Mouse (Mus musculus) thymus, postnatal 25 days (tissue): ENCODE results near the gene Pxmp2.
A peak's percentile ranks its signal among the peaks of the same experiment; 100 is the strongest.

Experiments used
- DNase-seq: peaks from one replicate; pipeline ENCODE4 v3.0.0; 2022

Pxmp2 gene

DNA sequence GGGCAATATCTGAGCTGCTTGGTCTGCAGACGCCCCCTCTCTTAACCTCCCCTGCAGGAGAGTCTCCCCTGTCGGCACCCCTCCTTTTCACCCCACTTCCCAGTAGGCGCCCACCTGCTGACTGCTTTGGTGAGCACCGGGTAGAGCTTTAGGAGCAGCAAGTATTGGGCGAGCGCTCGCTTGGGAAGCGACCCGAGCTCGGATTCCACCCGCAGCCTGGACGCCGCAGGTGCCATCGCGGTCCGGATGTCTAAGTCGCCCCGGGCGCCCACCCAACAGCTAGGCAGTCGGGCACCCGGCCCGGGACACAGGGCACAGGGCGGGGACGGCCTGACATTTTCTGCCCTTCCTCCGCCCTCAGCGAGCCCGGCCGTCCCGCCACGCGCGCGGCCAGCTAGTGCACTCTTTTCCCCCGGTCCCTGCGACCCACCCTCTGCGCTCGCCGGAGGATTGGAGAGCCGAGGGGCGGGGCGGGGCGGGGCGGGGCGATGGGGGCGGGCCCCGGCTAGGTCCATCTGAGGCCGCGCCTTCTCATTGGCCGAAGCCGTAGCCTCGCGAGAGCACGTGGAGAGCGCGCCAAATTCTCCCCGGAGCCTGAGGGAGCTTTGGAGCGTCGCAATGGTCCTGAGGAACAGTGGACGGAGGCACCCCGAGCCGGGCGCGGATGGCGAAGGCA, at the start of gene Pxmp2, which contains the start of gene Pole:
Gene Pxmp2, minus strand, starts transcription at position 417 of the 676 bp plus-strand sequence.
Gene Pole, plus strand, starts transcription at position 537 of the 676 bp plus-strand sequence.
- DNase-seq, result peak; percentile 85

- no peak for DNase-seq
Measured at GRCm38 (mm10) chr5:110330508-110330907, 44.5 kb upstream of the Pxmp2 start.

DNA sequence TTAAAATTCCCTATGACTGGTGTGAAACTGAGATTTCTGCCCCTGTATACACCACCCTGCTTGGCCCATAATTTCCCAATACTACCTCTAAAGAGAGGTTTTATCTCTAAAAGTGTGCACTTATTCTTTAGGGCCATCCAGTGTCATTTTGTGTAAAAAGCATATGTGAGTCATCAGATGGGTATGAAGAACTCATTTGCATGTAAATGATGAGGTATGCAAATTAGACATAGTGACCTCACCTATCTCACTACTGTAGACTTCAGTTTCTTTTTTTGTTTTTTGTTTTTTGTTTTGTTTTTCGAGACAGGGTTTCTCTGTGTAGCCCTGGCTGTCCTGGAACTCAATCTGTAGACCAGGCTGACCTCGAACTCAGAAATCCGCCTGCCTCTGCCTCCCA, 27.1 kb upstream of the Pxmp2 start:
- DNase-seq, result no peak

- DNase-seq, result no peak
Measured at GRCm38 (mm10) chr5:110308861-110309260, 22.9 kb upstream of the Pxmp2 start.

DNA sequence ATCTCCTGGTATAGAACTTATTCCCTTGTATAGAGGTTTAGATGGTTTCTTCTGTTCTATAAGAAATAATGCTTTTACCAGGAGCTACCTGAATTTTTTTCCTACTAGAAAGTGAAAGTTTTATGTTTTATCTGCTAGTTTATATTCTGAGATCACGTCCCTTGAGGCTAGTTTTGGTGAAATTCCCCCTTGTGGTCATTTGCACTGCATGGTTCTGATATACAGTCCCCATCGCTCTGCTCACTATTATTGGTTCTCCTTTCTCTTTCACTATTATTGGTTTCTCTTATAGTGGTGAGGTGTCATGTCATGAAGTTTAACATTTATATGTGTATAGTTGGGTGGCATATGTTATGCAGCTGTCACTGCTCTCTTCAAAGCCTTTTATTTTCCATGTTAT, 14.6 kb upstream of the Pxmp2 start:
- no peak for DNase-seq

DNA sequence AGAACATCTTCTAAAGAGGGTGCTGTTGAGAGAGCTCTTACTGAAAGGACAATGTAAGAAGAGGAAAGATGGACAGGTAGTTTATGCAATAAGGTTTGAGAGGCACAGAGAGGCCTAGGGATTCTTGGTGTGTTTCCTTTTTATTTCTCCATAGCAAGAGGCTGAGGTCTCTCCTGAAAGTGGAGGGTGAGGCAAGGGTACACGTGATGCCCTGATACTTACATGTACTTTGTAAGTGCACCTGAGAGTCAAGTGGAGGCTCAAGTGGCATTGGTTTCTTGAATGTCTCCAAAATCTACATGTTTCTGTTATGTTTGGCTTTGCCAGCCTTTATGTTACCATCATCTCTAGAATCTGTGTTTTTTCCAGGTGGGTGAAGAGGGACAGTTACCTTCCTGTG, 10.7 kb upstream of the Pxmp2 start:
- no peak for DNase-seq

DNA sequence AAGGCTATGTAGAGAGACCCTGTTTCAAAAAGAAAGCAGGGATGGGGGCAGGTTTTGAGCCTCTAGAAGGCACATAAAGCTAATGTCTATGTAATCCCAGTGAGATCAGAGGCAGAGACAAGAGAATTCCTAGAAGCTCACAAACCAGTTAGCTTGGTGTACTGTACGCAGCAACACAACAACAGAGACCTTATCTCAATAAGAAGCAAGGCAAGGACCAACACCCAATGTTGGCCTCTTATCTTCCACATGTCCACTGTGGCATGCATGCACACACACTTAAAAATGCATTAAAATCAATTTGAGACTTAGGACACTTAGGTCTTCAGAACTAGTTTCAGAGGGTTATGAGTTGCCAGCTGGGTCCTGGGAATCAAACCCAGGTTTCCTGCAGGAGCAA, 5.7 kb upstream of the Pxmp2 start:
- no peak for DNase-seq

- DNase-seq, result no peak
Measured at GRCm38 (mm10) chr5:110287084-110287475, 1.1 kb upstream of the Pxmp2 start.

DNA sequence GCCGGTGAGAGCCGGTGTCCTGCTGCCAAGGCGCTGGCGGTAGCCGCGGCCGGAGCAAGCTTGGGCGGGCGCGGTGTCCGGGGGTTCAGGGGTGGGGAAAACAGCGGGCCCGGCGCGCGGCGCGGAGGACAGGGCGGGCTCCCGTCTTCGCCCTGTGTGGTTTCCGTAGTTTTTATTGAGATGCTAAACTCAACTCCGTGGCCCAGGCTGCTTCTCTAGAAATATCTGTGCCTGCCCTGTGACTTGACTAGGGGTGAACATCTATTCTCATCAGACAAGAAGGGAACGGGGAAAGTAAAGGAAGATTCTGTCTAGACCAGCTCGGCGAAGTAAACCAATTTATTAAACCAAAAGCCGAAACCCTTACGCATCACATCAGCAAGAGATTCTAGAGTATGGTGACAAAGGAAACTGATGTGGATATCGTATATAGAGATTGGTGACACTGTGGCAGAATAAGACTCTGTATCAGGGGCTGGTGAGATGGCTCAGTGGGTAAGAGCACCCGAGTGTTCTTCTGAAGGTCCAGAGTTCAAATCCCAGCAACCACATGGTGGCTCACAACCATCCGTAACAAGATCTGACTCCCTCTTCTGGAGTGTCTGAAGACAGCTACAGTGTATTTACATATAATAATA, 579 bp upstream of the Pxmp2 start:
- DNase-seq, result no peak

GRCm38 (mm10) chr5:110285156-110285555, 830 bp downstream of the Pxmp2 start:
- DNase-seq, result peak; percentile 8

DNA sequence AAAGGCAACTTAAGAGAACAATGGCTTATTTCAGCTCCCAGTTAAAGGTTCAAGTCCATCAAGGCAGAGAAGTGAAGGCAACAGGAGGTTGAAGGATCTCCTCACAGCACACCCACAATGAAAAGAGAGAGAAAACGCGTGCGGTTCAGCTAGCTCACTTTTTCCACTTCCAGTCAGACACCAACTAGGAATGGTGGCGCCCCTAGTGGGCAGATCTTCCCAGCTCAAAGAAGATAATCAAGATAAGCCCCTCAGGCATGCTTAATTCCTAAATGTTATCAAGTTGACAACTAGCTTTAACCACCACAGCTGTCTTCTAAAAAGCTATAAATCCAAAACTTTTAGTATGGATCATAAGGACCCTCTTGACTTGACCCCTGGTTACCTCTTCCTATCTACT, 1.4 kb downstream of the Pxmp2 start:
- peak; percentile 75 for DNase-seq

DNA sequence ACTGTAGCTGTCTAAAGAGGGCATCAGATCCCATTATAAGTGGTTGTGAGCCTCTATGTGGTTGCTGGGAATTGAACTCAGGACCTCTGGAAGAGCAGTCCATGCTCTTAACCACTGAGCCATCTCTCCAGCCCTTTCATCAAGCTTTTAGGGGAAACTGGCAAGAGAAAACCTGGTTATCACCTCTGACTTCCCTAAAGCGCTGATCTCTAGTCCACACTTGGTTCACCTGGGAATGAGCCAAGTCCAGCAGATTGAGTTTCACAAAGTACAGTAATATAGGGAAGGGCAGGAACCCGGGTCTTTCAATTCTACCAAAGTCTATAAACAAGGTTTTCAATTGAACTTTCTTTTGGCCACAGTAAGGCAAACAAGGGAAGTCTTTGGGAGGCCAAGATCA, 4.0 kb downstream of the Pxmp2 start:
- no peak for DNase-seq

DNA sequence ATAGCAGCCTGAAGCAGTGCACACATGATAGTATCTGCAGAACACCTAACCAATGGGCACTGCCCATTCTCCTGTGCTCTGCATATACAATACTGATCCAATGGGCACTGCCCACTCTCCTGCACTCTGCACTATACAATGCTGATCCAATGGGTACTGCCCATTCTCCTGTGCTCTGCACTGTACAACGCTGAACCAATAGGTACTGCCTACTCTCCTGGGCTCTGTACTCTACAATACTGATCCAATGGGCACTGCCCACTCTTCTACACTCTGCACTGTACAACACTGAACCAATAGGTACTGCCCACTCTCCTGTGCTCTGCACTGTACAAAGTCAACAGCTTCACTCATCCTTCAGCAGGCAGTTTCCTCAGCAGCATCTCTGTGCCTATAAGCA, 9.1 kb downstream of the Pxmp2 start:
- DNase-seq, result no peak

DNA sequence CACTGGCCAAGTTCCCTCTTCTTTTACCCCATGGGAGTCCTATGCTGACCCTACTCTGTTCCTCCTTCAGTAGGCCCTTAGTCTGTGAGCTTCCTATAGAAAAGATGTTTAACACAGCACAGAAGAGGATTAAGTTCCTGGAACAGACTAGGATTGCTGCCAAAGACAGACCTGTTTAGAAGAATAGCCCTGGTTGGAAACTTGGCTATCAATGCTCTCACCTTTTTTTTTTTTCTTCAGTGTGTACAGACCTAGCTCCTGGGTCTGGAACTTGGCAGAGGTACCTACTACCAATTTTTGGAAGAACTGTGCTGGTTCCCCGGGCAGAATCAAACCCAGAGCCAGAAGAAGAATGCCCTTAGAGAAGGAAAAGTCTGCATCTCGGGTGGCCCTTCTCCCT, 9.6 kb downstream of the Pxmp2 start:
- no peak for DNase-seq

DNA sequence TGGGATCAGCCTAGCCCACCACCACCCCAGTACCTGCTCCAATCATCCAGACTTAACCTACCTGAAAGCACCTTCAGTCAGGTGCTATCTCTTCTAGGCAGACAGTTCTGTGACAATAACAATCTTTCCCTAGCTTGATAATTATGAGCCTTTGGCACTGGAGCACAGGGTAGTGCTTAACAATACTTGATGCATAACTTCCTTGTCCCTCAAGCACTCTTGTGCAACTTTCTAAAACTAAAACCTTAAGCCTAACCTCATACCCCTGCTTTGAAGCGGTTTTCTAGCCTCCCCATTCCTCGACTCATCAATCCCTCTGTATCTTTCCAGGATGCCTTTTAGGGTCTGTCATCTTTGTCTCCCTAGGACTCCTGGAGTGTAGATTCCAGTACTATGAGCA, 11.1 kb downstream of the Pxmp2 start:
- DNase-seq, result no peak

DNA sequence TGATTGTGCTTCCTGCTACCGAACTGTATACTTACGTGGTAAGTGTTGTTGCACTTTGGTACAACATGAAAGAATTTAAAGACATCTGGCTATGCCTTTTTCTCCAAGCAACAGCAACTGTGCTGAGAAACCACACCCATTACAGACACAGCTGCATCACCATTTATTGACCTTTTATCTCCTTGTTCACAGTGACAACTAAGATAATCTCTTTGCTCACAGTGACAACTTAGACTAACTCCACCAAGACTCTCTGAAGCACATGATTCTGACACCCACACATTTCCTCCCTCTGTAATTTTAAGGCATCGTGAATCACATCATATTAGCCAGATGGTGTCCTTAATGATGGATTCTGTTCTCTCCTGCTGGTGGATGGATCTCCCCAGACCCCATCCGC, 11.8 kb downstream of the Pxmp2 start:
- no peak for DNase-seq

DNA sequence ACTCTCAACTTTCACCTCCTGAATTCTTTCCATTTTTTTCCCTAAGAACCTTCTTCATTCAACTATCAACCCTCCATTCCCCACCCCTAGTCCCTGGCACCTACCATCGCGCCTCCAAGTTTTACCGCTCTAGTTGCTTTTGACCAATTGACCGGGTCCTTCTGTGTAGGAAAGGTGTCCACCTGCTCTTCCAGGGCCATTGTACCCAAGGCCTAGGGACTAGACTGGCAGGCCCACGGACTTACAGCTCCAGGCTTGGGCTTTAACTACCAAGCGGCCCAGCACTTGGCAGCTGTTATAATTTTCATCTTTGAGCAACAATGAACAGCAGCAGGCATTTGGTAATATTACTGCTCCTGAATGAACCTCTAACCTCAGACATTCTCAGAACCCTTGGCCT, 15.7 kb downstream of the Pxmp2 start:
- DNase-seq, result no peak

DNA sequence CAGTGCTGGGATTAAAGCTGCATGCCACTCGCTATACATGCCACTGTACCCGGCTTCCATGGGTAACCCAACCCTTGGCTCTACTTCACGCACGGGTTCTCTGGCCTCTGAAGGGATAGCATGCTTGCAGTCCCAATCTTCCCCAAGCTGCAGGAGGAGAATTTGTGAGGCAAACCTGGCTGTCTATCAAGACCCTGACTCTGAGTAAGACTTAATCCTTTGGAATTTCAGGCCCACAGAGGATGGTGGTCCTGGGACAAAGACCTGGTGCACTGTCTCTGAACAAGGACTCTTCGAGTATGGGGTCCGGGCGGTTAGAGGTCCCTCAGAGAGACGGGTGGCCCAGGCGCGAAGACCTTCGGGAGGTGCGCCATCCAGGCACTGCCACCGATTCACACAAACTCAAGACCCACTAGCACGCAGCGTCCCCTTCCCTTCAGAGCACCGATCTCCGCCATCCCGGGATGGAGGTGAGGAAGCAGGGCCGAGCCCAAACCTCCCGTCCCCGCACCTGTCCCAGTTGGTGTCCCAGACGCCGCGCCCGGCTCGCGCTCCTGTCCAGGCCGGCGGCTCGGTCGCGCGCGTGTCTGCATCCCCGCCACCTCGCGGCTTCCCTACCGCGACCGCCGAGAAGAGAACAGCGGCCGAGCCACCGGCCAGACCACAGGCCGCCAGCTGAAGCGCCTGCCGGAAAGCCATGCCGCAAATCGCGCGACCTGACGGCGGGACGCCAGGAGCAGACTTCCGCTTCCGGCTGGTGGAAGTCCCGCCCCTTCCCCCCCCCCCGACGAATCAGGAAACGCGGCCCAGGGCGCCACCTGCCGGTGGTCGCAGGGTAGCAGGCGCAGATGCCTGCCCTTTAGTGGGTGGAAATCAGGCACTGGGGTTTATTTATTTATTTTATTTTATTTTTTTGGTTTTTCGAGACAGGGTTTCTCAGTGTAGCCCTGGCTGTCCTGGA, 16.6 kb downstream of the Pxmp2 start, which contains the start of gene Pgam5:
Gene Pgam5, minus strand, starts transcription at position 773 of the 961 bp plus-strand sequence.
- DNase-seq, result peak; percentile 86

DNA sequence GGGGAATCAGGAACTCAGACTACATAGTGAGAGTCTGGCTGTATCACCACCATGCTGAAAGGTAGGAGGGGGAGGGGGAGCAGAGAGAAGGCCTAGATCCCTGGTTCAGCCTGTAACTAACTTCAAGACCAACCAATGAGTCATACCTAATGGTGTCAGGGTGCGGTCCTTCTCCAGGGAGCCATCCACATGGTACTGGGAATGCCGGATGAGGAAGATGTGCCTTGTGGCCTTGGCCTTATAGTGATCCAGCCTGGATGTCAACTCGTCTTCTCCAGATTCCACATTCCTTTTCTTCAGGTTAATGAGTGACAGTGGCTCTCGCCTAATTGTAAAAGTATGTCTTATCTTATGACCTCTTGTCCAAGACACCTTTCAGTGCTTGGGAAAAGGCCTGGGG, 19.0 kb downstream of the Pxmp2 start:
- DNase-seq, result no peak

GRCm38 (mm10) chr5:110244091-110244490, 41.9 kb downstream of the Pxmp2 start:
- DNase-seq, result no peak

GRCm38 (mm10) chr5:110232346-110232745, 53.6 kb downstream of the Pxmp2 start:
- DNase-seq, result no peak

DNA sequence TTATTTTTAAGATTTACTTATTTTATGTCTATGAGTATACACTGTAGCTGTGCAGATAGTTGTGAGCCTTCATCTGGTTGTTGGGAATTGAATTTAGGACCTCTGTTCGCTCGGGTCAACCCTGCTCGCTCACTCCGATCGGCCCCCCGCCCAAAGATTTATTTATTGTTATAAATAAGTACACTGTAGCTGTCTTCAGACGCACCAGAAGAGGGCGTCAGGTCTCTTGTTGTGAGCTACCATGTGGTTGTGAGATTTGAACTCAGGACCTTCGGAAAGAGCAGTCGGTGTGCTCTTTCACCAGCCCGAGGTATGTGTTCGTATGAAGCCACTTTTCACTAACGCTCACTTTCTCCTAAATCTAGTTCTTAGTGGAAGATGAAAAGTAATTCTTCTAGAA, 54.3 kb downstream of the Pxmp2 start:
- no peak for DNase-seq

- DNase-seq, result peak; percentile 93
Measured at GRCm38 (mm10) chr5:110230780-110231461, 55.1 kb downstream of the Pxmp2 start, which contains the start of gene Ankle2. Ankle2 (plus strand) TSS chr5:110231004.
